Mouse (Mus musculus) T-cell, adult 2 months (primary cell): ENCODE data around the gene Sirt3.

ENCODE experiments used
- DNase-seq: peaks from one replicate; pipeline ENCODE4 v3.0.0; 2022; ENCODE audit warnings: low spot score

Gene Sirt3

DNA sequence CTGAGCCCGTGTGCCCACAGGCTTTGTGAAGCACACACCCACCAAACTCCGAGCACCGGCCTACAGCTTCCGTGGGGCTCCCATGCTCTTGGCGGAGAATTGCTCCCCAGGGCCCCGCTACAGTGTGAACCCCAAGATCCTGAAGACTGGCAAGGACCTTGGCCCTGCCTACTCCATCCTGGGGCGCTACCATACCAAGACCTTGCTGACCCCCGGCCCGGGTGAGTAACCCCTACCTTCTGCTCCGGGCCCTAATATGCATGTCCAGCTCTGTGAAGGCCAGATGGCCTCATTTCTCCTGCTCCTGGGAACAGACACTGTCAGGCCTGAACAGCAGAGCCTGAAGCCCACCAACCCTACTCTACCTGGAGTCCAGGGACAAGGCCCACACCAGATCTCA lies 33.5 kb downstream of the Sirt3 start:
- DNase-seq = no peak

DNA sequence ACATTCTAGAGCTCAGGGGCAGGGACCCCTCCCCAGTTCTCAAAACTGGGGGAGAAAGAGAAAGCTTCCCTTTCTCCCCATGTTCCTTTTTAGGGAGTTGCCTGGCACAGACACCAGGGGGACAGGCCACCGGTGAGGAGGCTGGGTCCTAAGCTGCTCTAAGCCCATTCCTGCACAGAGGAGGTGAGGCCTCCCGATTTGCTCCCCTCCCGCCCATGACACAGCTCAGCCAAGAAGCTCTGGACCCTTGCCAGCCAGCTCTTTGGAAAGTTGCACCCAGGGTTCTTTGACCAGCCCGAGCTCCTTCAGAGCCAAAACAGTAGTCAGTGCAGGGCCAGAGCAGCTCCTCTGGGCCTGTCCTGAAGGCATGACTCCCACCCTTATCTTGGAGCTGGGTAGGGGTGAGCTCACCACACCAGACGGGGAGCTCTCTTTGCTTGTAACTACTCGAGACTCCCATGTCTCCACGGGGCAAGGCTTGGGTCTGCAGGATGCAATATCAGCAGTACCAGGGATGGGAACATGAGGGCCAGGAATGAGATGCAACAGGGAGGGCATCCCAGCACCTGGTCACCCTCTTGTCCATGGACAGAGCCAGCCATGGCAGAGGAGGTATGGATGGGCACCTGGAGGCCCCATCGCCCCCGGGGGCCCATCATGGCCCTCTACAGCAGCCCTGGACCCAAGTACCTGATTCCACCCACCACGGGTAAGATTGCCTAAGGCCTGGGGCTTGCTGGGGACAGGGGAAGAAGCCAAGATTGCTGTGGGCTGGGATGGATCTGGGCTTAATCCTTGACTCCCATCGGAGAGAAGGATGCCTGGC lies 34.1 kb downstream of the Sirt3 start, which contains the start of gene Odf3:
Gene Odf3 (plus strand): TSS at position 51 of the 826 bp plus-strand sequence.
- DNase-seq = no peak

DNA sequence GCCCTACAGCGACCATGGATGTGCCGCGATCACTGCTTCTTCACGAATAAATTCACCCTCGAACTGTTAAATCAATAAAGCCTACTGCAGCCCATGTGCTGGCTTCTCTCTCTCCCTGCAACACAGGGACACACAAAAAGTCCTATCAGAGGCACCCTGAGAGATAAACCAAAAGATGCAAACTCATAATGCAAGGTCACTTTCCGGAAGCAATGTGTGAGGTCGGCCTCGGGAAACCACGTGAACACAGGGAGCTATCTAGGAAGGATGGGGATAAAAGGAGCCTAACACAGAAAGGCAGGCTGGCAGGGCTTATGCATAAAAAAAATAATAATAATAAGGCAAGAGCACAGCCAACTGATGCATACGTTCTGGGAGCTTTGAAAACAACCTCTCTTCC lies 35.4 kb downstream of the Sirt3 start:
- DNase-seq = no peak

DNA sequence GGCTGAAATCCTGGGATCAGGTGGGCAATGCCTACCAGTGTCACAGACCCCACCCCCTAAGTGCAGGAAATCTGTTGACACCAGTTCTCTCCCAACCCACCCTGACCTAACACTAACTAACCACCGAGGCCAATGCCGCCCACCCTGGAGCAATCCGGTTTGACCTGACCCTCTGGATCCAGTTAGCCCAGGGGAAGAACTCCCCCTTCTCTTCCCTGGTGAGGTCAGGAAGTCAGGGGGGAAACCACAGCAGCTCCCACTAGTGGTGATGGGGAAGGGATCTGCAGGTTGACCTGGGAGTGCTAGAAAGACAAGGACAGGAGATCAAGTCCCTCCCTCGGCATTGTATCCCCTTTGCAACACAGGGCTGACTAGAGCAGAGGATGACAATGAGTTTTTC lies 36.4 kb downstream of the Sirt3 start:
- DNase-seq = no peak

DNA sequence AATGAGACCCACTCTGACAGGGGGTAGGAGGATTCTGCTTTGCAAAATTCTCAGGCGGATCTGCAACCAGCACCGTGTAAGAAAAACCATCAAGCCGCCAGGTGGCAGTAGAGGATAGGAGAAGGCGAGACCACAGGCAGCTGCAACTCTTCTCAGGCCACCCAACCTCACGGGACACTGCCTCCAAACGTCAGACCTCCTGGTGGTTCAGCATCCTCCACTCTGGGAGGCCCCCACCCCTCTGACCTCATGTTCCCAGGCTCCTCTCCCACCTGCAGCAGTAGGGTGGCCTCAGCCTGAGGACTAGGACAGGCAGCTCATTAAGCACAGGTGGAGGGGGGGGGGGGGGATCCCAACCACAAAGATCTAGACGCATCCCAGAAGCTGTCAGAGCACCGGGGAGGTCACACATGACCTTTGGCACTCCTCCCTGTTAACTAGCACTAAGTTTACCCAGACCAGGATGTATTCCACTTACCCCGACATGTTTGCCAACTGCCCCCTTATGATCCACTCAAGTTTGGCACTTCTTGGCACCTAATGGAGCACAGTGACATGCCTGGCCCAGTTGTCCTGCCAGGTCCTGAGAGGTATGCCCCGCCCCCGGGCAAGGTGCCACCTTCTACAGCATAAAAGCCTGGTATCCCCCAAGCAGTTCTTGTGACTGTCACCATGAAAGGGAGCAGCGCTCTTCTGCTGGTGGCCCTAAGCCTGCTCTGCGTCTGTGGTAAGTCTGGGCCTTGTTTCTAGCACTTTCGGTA lies 37.0 kb downstream of the Sirt3 start, which contains the start of gene Scgb1c1:
Gene Scgb1c1 (plus strand): TSS at position 643 of the 761 bp plus-strand sequence.
- peak; percentile 84 for DNase-seq

DNA sequence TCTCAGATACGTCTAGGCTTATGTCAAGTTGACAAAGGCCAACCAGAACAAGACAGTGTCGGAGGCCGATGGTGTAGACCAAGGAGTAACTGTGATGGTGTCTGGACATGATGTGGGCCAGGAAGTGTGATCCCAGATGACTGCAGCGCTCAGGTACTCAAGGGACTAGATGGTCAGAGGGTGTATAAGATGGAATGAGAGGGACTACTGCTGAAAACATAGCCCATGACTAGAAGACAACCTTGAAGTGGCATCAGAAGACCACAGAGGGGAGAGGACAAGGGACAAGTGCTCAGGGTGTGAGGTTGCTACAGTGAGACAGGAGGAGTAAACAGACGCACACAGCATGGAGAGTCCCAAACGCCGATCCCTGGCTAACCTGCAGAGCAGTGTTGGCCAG lies 38.3 kb downstream of the Sirt3 start:
- no peak for DNase-seq

DNA sequence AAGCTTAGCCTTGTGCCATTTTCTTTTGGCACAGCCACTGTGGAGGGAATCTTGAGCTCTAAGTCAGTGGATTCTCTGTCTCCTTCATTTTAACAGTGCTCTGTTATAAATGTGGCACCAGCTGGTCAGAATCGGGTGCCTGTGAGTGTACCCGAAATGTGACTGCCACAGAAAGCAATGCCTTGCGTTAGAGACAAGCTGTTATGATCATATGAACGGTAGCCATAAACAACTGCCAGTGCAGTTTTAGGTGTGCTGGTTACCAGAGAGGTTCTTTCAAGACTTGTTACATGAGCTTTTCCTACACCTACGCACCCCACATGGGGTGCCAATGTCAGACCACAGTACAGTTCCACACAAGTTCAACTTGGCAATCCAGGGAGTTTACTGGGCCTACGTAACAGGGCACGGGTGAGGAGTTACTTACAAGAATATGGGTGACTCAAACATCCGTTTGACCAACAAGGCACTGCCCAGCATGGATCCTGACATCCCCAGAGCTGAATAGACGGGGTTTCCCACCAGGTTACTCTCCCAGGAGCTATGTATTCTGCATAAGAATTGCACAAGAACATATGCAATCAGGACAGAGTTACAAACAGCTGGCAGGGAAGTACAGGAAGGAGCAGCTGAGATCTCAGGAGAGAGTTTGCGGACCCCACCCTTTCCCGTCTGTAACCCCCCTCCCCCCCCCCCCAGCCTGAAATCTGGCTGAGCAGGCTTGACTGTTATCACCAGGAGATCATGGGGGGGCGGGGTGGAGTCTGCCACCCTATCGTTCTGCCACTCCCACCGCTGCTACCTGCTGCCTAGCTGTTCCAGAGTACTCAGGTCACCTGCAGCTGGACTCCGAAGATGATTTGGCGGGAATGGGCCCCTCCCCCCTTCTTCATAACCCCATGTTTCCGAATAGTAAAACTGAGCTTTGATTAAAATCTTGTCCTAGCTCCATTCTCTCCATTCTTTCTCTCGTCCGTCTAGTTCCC lies 41.1 kb downstream of the Sirt3 start:
- DNase-seq = no peak

DNA sequence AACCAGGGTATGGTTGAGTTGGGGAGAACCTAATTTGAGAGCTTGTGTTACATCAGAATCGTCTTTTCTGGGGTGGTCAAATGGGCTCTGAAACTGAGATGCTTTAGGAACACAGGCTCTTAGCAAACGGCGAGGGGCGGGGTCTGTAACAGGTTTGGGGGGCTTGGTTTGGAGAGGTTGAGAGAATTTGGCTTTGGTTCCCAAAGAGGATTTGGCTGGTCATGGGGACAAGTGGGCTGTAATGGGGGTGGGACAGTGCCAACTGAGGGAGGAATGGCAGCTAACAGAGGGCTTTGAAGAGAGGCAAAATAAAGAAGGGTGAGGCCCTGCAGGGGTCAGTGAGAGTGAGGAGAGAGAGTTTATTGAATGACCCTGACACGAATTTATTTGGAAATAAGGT lies 42.6 kb downstream of the Sirt3 start:
- DNase-seq = no peak

DNA sequence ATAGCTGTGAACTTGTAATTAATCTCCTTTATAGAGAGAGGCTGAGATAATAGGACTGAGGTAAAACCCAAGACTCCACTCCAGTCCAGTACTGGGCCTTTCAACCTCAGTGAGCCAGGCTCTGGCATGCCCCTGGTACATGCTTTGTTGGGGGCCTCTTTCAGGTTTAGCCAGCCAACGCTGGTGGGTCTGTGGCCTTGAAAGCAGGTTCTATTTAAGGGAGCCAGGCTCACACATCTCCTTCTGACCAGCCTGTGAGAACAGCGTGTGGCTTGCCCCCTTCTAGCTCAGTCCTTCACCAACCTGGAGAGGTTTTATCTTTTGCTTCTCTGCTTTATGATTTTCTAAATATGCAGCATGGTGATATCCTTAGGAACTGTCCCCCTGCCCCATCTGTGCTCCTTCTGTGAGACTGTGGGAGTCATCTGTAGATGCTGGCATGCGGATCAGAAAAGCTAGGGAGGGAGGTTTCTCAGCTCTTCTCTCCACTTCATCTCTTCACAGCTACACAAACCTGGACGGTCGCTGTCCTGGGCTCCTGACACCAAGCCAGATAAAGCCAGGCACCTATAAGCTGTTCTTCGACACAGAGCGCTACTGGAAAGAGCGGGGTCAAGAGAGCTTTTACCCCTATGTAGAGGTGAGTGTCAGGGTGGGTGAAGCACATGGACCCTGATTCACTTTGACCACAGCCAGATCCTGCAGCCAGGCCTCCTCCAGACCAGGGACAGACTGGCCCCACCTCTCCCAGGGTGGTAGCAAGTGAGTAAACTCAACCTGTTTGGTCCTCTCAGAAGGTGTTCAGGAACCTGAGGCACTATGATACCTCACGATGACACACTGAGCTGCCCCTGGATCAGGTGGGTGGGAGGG lies 45.6 kb downstream of the Sirt3 start:
- DNase-seq = no peak

DNA sequence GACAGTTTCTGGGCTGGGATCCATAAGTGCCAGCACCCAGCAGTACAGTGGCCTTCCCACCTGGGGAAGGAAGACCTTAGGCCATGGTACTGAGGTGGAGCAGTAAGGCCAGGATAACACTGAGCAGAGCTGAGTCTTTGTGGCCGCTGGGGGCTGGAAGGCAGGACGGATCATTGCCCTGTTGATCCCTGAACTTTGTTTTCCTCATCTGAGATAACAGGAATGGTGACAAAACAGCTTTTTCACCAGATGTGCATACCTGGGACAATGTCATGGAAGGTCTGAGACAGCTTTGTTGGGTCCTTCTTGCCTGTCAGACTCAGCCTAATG lies 46.4 kb downstream of the Sirt3 start:
- no peak for DNase-seq

DNA sequence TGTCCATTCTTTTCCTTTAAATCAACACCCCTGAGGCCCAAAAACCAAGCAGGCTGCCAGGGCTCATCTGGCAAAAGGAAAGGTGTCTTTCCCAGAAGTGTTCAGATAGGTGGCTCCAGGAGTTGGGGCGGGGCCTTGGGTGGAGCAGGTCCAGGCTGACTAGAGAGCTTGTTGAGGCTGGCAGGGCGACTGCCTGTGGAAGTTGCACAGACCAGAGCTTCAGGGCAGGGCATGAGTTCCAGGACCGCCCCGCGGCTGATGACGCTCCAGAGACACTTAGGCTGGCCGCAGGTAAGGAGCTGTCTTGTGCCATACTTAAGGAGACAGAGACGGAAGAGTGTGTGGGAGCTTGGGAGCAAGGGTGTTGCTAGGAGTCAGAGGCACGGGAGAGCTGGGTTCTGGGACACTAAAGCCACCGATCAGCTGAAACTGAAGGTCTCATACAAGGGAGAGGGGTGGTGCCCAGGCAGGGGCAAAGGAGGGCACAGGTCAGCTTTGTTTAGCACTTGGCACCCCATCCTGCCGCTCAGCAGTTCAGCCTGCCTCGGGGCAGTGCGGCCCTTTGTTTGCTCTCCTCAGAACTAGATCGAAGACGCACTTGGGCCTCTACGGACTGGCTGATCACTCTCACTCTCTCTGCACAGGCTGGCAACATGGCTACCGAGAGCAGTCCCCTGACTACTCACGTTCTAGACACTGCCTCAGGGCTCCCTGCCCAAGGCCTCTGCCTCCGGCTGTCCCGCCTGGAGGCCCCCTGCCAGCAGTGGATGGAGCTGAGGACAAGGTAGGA lies 46.9 kb downstream of the Sirt3 start, which contains the start of gene Urah:
Gene Urah (plus strand): TSS at position 51 of the 790 bp plus-strand sequence.
- no peak for DNase-seq

DNA sequence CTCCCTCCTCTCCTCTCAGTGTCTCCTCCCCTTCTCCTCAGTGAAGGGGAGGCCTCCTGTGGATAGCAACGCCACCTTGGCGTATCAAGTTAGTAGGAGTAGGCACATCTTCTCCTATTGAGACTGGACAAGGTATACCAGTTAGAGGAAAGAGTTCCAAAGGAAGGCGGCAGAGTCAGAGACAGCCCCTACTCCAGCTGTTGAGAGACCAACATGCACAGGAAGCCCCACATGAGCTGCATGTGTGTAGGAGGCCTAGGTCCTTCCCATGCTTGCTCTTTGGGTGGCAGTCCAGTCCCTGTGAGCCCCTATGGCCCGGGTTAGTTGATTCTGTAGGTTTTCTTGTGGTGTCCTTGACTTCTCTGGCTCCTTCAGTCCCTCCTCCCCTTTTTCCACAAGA lies 48.8 kb downstream of the Sirt3 start:
- no peak for DNase-seq

DNA sequence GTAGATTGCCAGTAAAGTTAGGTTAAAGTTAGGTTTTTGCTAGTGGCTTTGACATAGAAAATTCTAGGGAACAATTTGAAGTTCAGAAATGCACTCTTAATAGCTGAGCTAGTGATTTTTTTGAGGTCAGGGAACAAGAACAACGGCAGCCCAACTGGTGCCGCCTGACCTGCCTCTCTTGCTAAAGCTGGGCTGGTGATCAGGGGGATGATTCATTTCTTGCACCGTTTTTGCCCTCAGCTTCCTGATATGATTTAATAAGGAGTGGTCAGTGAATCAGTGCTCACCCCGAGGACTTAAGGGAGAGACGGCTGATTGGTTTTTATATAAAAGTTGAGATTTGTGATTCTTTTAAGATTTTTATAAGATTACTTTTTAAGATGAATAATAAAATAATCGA lies 50.7 kb downstream of the Sirt3 start:
- no peak for DNase-seq

DNA sequence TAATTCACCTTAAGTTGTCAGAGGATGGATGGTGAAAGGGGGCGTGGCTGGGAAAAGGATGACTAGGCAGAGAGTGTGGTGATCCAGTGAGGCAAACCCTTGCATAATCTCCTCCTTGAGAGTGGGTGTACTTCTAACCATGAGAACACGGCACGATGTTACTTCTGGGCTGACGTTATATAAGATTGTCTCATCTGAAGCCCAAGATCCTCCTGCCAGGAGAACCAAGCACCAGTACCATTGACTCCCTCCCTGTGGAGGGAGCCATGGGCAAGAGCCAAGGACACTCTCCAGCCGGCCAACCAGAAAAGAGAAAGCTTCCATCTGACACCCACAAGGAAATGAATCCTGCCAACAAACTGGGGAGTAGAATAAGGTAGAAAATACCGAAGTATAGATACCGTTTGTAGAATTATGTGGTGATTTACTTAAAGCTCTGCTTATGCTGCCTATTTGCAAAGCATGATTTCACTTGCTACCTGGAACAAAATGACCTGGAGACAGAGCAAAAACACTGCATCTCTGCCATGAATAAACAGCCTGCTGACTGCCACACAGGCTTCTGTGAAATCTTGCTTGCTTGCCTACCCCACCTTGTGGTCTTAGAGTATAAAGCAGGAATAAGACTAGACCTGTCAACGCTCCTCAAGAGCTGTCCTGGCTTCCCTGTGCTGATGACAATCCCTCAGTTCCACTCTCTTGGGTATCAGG lies 53.8 kb downstream of the Sirt3 start:
- no peak for DNase-seq

DNA sequence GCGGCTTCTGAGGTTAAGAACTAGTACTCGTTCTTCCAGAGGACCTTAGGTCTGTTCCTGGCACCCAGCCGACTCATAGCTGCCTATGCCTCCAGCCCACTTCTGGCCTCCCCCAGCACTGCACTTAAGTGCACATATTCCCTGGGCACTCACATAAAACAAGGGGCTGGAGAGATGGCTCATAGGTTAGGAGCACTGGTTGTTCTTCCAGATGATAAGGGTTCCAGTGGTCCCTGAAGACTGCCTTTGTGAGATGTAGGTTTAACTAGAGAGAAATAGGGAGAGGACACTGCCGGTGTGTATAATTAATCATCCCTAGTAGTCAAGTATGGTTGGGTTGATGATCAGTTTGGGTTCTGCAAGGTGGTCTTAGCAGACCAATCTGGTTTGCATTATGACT lies 59.4 kb downstream of the Sirt3 start:
- DNase-seq = no peak

DNA sequence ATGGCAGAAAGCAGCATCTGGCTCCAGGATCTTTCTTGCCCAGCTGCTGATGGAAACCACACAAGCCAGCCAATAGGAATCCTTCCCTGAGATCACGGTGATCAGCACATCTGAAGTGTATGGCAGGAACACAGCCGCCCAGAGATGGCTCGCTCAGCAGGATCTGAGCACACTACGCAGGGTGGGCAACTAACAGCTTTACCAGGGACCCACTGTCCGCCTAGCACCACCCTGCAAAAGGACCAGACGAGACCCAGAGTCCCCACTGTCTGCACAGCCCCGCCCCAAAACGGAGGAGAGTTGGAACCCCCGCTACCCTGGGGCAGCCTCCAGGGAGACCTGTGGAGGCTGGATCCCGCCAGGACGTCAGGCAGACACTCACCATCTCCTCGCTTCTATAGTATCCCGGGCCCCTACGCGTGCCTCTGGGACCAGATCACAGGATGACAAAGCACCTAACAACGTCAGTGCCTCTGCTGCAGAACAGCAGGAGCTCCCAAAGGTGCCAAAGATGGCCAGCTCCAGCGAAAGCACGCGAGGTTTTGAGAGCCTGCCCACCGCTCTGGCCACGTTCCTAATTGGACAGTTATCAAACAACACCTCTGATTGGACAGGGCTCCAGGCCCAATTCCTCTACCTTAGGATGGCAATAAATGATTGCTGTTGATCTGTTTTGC lies 60.3 kb downstream of the Sirt3 start, which contains the start of gene Zfp941:
Gene Zfp941 (minus strand): TSS at position 526 of the 677 bp plus-strand sequence.
- no peak for DNase-seq

DNA sequence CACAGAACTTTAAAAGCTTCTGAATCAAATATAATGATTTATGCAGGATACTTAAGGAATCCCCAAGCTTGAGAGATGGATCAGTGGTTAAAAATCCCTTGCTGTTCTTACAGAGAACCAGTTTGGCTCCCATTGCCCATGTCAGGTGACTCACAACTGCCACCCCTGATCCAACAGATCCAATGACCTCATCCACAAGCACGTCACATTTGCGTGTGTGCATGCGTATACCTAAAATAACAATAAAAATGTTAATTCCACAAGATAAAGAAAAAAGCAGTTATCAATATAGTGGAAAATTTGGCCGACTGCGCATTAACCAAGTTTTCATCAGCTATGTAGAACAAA lies 60.8 kb downstream of the Sirt3 start:
- no peak for DNase-seq

DNA sequence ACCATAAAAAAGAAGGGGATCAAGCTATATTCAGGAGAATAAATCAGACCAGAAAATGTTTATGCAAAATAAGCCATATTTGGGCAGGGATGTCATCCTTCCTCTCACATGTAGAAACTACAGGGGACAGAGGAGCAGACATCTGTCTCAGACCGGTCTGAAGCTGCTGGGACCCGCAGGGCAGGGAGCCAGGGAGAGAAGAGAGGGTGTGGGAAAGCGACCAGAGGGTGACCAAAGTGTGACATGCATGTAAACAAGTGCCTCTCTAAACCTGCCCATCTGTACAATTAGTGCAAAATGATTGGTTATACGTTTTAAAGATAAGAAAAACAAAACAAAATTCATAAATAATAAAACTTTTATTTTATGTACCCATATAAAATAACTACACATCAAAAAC lies 61.9 kb downstream of the Sirt3 start:
- DNase-seq = no peak
